Mouse (Mus musculus) lung, postnatal 0 days (tissue): ENCODE measurements around the gene Polg.

Source experiments
- CTCF ChIP-seq: IDR thresholded peaks from 2 replicates; pipeline ENCODE4 v1.5.1; 2016; ENCODE audit warnings: antibody characterized with exemption, mild to moderate bottlenecking
- EP300 ChIP-seq: IDR thresholded peaks from 2 replicates; pipeline ENCODE4 v1.6.1; 2016; ENCODE audit warnings: antibody characterized with exemption, mild to moderate bottlenecking, control low read depth

DNA sequence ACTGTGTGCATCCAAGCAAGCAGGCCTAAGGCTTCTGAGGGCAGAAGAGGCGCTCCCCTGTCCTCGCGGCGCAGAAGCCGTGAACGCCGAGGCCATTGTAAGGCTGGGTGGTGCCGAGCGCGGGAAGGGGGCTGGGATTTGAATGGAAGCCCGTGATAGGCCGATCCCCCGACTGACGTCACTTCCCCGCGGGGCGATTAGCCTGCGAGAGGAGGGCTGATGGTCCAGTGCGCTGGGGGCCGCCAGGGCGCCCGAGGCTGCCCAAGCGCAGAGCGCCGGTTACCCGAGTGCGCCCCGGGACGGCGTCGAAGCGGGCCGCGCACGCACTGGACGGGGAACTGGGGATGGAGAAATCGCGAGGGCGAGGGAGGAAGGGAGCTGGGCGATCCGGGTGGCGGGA, 38.6 kb upstream of the Polg start:
- TF ChIP-seq CTCF, result no peak
- TF ChIP-seq EP300, result no peak
